In the genomic region with DNA sequence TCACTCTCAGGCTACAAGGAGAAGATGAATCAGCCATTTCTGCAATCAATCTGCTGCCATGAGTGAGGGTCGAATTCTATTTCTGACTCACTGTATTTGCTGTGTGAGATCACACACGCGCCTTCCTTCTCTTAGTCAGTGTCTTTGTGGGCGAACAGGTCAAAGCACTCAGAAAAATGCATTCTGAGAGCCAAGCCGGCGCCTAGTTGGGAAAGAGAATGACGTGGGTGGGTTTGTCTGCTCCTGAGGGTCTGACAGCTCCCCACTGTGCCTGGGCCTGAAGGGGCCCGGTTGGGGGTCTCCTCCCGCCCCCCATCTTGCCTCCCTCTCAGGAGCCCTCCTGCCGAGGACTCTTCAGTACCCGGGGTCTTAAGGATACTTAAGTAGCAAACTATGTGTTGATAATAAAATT, we compare ENCODE assay signal across 9 mouse cellular contexts.
A peak's percentile ranks its signal among the peaks of the same experiment; 100 is the strongest.
DNase-seq lines count a peak whose midpoint lies in the region; ATAC-seq and TF ChIP-seq lines count a peak whose summit lies in the region.
"Had no signal": no experiment of that assay in that cellular context is flagged by ENCODE, and none has a peak within 500 bp of the region (broad histone marks: within the 10 kb centered on the region; RNA-seq: fewer than 3 reads in every experiment).

No protein-coding gene starts in this region.

- TF ChIP-seq POLR2A in thymus, adult 2 months (IDR thresholded peaks at IDR 0.05; ENCODE audit: control insufficient read depth, extremely low read depth, insufficient read depth, low read length, poor library complexity) = no peak

- peak overlapping the region; percentile 12; the same call in 1 of the 2 replicates for H3K4me2 ChIP-seq in heart, embryonic 16.5 days (ENCODE audit: low read depth, low read length)
- no peak overlapping the region for H3K4me2 ChIP-seq in hindbrain, embryonic 16.5 days (ENCODE audit: low read length)

- intact Hi-C loops in heart, postnatal 10 days (cut with DNase I) = no loop called here

- H3K36me3 ChIP-seq in heart, embryonic 16.5 days (ENCODE audit: control insufficient read depth, insufficient read depth) = no peaks in the 10 kb centered on the region
- no peaks in the 10 kb centered on the region for H3K36me3 ChIP-seq in hindbrain, embryonic 16.5 days (ENCODE audit: control insufficient read depth, insufficient read depth, low read length)
- no peaks in the 10 kb centered on the region for H3K36me3 ChIP-seq in thymus, adult 2 months (ENCODE audit: control insufficient read depth, insufficient read depth, low read length)

- H3K27ac ChIP-seq in heart, embryonic 16.5 days (ENCODE audit: low read length) = no peak overlapping the region
- H3K27ac ChIP-seq in hindbrain, embryonic 16.5 days (ENCODE audit: low read depth, low read length) = peak overlapping the region; percentile 21; the same call in 1 of the 2 replicates
- no peak overlapping the region for H3K27ac ChIP-seq in thymus, adult 2 months (ENCODE audit: control insufficient read depth, insufficient read depth, low read length)

- 8% methylated on average over 11 of the region's 11 CpGs for WGBS in heart, embryonic 16.5 days
- WGBS in hindbrain, embryonic 16.5 days = 14% methylated on average over 11 of the region's 11 CpGs
- WGBS in thymus, adult 2 months = 64% methylated on average over 11 of the region's 11 CpGs

- no peak for DNase-seq in heart, postnatal 10 days
- DNase-seq in 3T3-L1 (ENCODE audit: low read depth, low spot score) = peak; percentile 84
- peak; percentile 27 to 34 for DNase-seq in adrenal gland, postnatal 36 days
- DNase-seq in thymus, adult 2 months = no peak
- DNase-seq: thymus, adult 18-20 months had no signal

- ATAC-seq in heart, embryonic 16.5 days (replicated peaks; ENCODE audit: extremely low read depth, insufficient read depth, low FRiP score) = no peak
- no peak for ATAC-seq in hindbrain, embryonic 16.5 days
- no peak for ATAC-seq in granulocyte monocyte progenitor cell, adult 5-6 weeks (replicated peaks; ENCODE audit: poor library complexity, severe bottlenecking)
- ATAC-seq in erythroid progenitor cell, adult 5-6 weeks (replicated peaks; ENCODE audit: low FRiP score, poor library complexity, severe bottlenecking) = no peak

- no peak overlapping the region for H3K4me3 ChIP-seq in heart, embryonic 16.5 days (ENCODE audit: low read length)
- no peak overlapping the region for H3K4me3 ChIP-seq in hindbrain, embryonic 16.5 days (ENCODE audit: low read length)
- H3K4me3 ChIP-seq in thymus, adult 2 months (ENCODE audit: control insufficient read depth, insufficient read depth, low read length) = no peak overlapping the region

- H3K27me3 ChIP-seq in heart, embryonic 16.5 days (ENCODE audit: control insufficient read depth, insufficient read depth, low read length) = no peaks in the 10 kb centered on the region
- H3K27me3 ChIP-seq in hindbrain, embryonic 16.5 days (replicated peaks; ENCODE audit: control insufficient read depth, insufficient read depth, low read length) = no peaks in the 10 kb centered on the region
- no peaks in the 10 kb centered on the region for H3K27me3 ChIP-seq in thymus, adult 2 months (ENCODE audit: control insufficient read depth, insufficient read depth, low read length)

- H3K9me3 ChIP-seq in heart, embryonic 16.5 days (replicated peaks; ENCODE audit: control insufficient read depth, low read length) = no peaks in the 10 kb centered on the region
- H3K9me3 ChIP-seq in hindbrain, embryonic 16.5 days (ENCODE audit: control insufficient read depth, low read length) = no peaks in the 10 kb centered on the region

- TF ChIP-seq CTCF in thymus, adult 2 months (IDR thresholded peaks at IDR 0.05; ENCODE audit: borderline replicate concordance, control insufficient read depth, extremely low read depth, insufficient read depth, low read length, poor library complexity) = no peak

- H3K4me1 ChIP-seq in heart, embryonic 16.5 days (ENCODE audit: control insufficient read depth, insufficient read depth, low read length) = peaks cover 9% of the 10 kb centered on the region; the same call in 1 of the 2 replicates
- H3K4me1 ChIP-seq in hindbrain, embryonic 16.5 days (ENCODE audit: control insufficient read depth, insufficient read depth, low read depth, low read length) = peaks cover 28% of the 10 kb centered on the region
- peaks cover 8% of the 10 kb centered on the region for H3K4me1 ChIP-seq in thymus, adult 2 months (replicated peaks; ENCODE audit: control insufficient read depth, insufficient read depth, low read length)

- H3K9ac ChIP-seq in heart, embryonic 16.5 days (ENCODE audit: low read length) = no peak overlapping the region
- H3K9ac ChIP-seq in hindbrain, embryonic 16.5 days (ENCODE audit: low read depth, low read length) = no peak overlapping the region

Comparison
In these comparisons a context has a peak if more than half of its experiments do, and no peak if none do; other contexts are left out.
1. DNase-seq: peak in 3T3-L1 (single experiment) and adrenal gland, postnatal 36 days (2 of 2); none in heart, postnatal 10 days (0 of 2) and thymus, adult 2 months (single experiment).